Mouse (Mus musculus) R1 (cell line): Measurements from ENCODE around the gene Gm11437.

Source experiments
- DNase-seq: peaks from one replicate; pipeline ENCODE4 v3.0.0-alpha.2; 2018; ENCODE audit warnings: low read depth, low spot score

Gene Gm11437

DNA sequence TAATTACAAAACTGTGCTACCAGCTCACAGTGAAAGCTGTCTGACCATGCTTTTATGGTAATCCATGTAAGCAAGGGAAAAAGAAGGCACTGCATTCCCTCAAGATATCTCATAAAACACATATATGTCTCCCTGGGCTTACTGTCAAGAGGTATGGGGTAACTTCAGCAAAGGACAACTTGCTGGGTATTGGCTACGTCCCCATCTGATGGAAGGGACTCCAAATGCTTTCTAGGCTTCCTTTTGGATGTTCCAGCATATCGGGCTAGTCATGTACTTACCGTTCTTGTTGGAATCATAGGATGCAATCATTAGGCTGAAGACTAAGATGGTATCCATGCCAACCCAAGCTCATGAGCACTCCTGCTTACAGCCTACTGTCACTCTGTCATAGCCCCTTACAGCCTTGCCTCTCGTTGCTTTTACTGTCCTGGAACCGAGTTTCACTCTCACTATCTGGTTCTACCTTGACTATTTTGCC is at the start of gene Gm11437:
Gm11437 (minus strand) TSS at position 431 of the 481 bp plus-strand sequence.
- no peak for DNase-seq

DNA sequence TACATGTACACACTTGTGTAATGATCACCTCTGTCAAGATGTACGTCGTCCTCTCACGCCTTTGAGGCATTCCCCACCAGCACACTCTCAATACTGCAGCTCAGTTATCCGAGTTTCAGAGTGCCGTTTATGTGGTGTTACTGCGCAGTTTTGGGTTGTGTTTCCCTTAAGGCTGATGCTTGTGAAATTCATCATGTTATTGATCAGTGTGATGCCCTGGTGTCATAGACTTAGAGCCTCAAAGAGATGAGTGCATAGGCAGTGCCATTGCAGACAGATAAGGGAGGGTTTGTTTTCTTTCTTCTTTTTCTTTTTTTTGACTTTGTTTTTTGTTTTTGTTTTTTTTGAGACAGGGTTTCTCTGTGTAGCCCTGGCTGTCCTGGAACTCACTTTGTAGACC is 43.6 kb upstream of the Gm11437 start:
- no peak for DNase-seq

DNA sequence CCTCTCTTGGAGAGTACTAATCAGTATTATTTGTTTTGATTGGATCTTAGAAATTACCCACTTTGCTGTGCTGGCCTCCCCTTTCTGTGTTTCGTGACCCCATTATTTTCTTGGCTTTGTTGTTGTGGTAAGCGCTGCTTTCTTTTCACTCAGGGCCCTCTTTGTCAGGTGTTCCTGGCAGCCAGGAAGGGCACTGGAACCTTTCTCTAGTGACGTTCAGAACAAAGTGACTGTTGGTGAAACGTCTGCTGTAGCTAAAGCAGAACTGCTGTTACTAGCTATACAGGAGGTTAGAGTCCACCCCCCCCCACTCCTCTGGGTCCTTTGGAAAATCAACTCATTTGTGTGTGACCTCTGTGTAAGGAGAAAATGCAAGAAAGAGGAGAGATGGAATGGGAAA is 38.5 kb upstream of the Gm11437 start:
- DNase-seq = no peak

- DNase-seq = no peak
Observed at GRCm38 (mm10) chr11:84197607-84198402, 30.5 kb upstream of the Gm11437 start.

GRCm38 (mm10) chr11:84194751-84195150 is 27.5 kb upstream of the Gm11437 start:
- no peak for DNase-seq

DNA sequence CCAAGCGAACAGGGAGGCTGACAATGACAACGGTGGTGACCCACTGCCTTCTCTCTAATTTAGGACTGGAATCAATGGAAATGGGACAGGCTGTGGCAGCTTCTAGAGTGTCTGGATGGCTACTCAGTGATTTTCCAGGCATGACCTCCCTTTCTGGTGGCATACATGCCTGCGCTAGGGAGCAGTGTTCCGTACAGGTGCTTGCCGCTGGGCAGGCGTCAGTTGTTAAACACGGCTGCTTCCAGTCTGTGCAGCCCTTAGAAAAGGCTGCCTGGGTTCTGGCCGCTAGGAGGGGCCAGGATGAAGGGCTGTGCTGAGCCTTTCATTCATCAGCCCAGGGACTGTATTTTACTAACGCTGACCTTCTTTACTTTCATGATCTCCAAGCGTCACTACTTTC is 26.0 kb upstream of the Gm11437 start:
- peak; percentile 48 for DNase-seq

GRCm38 (mm10) chr11:84190581-84191233 is 23.4 kb upstream of the Gm11437 start:
- no peak for DNase-seq

DNA sequence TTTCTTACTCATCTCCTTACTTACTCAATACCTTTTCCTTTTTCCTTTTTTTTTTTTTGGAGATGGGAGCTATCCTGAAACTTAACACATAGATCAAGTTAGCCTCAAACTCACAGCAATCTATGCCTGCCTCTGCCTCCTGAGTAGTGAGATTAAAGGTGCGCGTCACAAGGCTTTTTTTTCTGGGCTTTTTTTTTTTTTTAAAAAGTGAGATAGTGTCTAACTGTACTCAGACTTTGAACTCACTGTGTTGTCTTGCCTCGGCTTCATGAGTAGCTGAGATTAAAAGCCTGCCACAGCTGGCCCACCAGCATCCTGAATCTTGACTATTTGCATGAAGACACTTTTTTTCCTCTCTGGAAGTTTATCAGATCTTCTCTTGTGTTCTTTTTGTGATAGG is 21.3 kb upstream of the Gm11437 start:
- DNase-seq = no peak

- DNase-seq = no peak
Observed at GRCm38 (mm10) chr11:84181286-84181685, 14.0 kb upstream of the Gm11437 start.

DNA sequence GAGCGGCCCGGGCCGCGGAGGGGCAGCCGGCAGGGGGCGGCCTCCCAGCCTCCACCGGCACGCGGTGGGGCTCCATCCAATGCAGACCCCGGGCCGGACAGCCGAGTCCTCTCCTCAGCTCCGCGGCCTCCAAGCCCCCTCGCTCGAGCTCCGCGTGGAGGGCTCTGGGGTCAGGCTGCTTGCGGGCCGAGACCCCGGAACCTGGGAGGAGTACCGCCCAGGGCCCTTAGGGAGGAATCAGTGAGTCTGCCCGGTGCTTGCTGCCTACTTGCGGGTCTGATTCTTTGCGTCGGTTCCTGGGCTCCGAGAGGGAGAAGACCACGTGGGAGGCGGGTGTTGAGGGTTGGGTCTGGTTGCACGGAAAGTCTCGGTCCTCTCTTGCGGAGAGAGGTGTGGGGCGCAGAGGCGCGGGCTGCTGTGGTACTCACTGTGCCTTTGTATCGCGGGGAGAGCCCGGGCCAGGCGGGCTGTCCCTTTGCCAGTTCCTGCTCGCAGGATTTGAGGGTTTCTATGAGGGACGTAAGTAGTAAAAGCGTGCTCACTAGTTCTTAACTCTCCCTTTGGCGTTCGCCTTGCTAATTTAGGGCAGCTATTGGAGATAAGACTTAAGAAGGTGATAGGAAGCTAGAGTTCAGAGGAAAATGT is 12.8 kb upstream of the Gm11437 start:
- peak; percentile 90 for DNase-seq

DNA sequence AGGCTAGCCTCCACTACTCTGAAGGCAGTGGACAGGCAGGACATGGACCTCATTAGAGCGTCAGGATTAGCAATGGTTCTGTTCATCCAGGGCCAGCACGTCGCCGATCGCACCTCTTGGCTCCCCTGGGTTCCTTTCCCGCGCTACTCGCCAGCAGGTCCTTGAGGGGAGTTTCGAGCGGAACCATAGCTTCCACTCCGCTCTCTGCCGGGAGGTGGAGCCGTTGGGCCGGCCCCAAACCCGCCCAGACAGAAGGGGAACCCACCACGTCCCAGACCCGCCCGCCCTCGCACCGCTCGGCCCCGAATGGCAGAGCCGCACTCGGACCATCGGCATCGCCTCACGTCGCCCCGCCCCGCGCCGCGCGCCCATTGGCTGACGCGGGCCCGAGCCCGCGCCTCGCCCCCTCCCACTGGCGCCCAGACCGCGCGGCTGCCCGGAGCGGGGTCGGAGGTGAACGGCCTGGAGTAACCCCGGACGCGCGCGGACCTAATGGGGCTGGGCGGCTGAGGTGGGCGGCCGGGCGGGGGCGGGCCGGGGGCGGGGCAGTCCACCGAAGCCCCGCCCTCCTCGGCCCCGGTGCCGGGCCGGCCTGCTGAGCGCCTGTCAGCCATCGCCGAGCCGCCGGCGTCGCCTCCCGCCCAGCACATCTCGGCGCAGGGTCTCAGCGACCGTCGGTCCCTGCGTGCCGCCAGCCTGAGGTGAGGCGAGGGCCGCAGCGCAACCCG is 12.1 kb upstream of the Gm11437 start:
- peak; percentile 95 for DNase-seq

DNA sequence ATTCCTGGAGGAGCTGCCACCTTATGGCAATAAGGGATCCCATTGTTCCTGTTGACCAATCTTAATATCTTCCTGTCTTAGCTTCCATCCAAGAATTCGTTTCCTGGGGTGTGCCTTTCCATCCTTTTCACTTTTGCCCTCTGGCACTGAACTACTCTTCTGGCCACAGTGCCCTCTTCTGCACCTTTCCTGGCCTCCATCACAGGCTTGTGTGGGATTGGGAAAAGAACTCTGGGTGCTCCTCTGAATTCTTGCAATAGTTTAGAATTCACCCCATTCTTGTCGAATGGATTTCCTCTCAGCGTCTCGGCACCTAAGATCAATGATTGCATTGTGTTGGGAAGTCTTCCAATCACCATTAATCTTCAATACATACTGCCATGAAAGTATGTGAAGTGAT is 11.3 kb upstream of the Gm11437 start:
- DNase-seq = no peak

- DNase-seq = no peak
Observed at GRCm38 (mm10) chr11:84172539-84173435, 5.5 kb upstream of the Gm11437 start.

- peak; percentile 31 for DNase-seq
Observed at GRCm38 (mm10) chr11:84168701-84169288, 1.5 kb upstream of the Gm11437 start.

GRCm38 (mm10) chr11:84164561-84164960 is 2.7 kb downstream of the Gm11437 start:
- no peak for DNase-seq

GRCm38 (mm10) chr11:84164123-84164522 is 3.2 kb downstream of the Gm11437 start:
- no peak for DNase-seq

DNA sequence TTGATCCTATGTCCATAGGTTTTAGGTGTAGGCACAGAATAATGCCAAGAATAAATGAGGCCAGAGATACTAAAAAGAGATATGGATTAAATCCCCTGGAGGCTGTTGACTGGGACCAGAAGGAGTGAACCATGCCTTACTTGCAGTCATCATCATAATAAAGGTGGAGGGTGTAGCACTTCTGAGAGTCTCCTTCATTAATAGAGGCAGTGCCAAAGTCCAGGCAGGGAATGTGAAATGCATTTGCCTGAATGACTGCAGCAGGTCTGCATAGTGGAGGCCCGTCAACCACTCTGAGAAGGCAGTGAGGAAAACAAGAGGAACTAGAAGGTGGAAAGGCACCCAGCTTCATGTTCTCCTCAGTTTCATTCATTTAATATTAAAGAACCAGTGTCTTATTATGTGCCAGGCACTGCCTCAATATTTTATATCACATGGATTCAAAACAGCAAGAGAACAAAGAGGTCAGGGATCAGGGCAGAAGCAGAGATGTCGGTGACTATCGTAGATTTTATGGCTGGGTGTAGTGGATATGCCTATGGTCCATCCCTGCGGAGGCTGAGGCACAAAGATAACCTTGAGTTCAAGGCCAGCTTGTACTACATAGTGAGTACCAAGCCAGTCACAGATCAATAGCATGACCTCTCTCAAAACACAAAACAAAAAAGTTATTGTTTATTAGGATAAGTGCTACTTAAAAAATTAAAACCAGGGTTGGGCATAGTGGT is 10.6 kb downstream of the Gm11437 start:
- no peak for DNase-seq

GRCm38 (mm10) chr11:84150884-84151283 is 16.4 kb downstream of the Gm11437 start:
- peak; percentile 72 for DNase-seq

DNA sequence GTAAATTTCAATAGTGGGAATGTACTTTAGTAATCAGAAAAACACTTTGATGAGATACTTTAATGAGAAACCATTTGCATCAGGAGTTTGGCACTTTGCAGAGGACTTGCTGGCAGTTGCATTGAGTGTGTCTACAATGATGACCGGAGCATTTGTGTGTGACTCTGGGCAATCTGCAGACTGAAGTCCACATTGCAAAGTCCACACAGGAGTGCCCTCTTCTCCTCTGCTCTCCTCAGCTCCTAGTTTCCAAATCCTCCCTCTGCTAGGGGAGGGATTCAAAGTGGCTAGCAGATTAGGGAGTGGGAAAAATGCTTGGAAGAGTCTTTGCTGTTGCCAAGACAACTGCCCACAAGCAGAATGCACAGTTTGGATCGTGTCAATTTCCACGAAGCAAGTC is 21.2 kb downstream of the Gm11437 start:
- no peak for DNase-seq
